Mouse (Mus musculus) gastrocnemius, adult 18-20 months (tissue): ENCODE measurements around the gene Styk1. TPM values are rescaled to one million over a fixed set of nuclear protein-coding genes. Genes with fewer than 3 reads are reported as not detected.

ENCODE experiments used
- DNase-seq: peaks from one replicate; pipeline ENCODE4 v3.0.0; 2021; ENCODE audit warnings: low spot score
- long read RNA-seq, 2 experiments: library from polyadenylated mRNA; stranded (forward); transcript quantifications; one replicate each; pipeline ENCODE4 v2.0.0; 2021
- total RNA-seq, 2 experiments: library from RNA; stranded (reverse); gene quantifications; 2 replicates each; pipeline ENCODE4 v1.2.3; 2021

Styk1 gene
- total RNA-seq, result under 1 TPM; 0.64 to 0.71 TPM
- long read RNA-seq, experiment 1, result 0 reads
- long read RNA-seq, experiment 2, result 0 reads

GRCm38 (mm10) chr6:131353352-131353919 is at the start of gene Styk1:
Gene Styk1, minus strand, starts transcription at chr6:131353597.
- peak; percentile 64 for DNase-seq

DNA sequence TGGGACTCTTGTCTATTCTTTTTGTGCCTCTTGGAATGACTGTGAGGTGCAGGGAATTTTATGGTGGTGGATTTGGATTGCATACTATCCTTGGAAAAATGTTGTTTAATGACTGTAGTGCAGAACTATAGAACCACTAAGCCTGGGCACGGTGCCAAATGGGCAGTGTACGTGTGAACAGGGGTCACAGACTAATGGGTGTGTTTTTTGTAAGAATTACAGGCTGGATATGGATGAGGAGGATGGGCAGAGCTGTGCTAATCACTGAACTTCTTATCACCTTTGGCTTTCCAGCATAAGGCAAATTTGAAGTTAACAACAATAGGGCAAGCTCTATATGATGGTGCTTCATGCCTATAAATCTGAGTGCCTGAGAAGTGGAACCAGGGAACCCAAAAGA is 49.6 kb upstream of the Styk1 start:
- DNase-seq, result no peak

DNA sequence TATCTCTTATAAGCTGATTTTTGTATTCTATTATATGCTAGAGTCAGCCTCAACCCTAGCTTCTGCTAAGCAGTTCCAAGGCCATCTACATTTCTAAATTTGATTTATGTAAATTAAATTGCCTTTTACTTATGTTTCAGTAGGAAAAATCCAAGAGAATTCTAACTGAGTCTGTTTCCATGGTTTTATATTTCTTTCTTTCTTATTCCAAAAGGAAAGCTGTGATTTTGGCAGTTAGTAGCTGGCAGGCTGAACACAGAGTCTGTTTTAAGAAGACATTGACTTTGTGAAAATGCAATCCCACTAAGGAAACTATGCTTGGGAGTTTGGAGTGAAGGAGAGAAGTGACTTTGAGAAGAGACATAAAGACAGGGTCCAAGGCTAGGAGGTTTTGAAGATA is 49.2 kb upstream of the Styk1 start:
- DNase-seq, result no peak

GRCm38 (mm10) chr6:131401259-131401658 is 47.9 kb upstream of the Styk1 start:
- DNase-seq, result no peak

GRCm38 (mm10) chr6:131396650-131397049 is 43.3 kb upstream of the Styk1 start:
- no peak for DNase-seq

- DNase-seq, result no peak
These were observed 40.7 kb upstream of the Styk1 start for GRCm38 (mm10) chr6:131393873-131394660.

DNA sequence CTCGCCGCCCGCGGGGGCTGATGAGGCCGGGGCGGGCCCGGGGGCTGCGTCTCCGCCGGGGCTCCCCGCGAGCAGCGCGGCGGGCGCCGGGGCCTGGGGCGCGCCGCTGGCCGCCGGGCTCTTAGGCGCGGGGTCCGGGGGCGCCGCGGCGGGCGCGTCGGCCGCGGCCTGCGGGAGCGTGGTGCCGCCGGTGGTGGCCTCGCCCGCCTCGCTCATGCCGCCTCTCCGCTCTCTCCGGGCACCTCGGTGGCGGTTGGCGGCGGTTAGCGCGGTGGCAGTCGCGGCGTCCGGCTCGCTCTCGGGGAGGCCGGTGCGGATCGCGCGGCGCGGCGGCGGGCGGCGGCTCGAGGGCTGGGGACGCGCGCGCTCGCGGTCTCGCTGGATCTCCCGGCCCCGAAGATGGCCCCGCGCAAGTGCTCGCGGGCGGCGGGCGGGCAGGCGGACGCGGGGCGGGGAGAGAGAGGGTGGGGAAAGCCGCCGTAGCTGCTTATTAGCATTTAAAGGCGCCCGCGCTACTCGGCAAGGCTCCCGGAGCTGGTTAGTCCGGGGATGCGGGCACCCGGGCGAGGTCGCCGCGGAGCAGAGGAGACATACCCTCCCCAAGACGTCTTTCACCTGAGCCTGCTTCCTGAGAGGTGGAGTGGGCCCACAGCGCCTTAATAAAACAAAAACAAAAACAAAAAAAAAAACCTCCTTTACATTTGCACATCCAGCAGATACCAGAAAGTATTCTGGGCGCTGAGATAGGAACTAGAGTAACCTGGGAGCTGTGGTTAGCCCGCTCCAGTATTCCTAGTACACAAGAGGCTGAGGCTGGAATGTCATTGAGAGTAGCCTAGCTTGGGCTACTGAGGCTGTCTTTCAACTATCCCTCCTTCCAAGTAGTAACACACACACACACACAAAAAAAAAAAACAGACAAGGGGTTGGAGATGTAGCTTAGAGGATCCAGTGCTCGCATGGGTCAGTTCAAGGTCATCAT is 34.9 kb upstream of the Styk1 start, which contains the start of gene Ybx3:
Ybx3 (minus strand) TSS at position 437 of the 982 bp plus-strand sequence.
- peak; percentile 87 for DNase-seq

DNA sequence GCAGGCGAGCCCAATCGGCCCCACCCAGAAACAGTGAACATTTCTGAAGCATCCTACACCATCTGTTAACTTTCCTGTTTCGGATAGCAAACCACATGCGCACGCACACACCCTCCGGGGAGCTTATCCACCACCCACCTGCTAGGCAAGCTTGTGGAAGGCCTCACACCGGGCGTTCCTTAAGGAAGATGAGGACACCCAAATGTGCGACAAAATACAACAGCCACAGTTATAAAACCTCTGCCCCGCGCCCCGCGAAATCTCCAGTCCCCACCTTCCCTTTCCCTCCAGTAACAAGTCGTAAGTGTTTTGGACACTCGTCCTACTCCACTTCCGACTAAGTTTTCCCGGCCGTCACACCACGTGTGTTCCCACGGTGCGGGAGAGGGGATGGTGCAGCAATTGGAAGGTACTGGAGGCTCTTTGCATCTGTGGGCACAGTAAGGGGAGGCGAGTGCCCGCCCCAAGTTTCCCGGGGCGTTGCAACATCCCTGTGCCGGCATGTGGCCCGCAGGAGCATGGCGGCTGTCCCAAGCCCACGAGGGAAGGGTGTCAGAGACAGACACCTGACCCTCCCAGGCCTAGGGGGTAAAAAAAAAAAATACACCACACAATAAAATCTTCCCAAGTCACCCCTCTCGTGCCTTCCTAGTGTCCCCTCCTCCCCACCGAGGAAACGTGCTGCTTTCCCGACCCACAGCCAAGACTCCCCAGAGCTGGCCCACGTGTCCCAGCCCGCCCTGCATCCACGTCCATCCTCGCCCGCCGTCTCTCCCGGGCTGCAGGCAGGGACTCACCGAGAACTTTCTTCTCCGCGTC is 34.0 kb upstream of the Styk1 start:
- peak; percentile 89 for DNase-seq

DNA sequence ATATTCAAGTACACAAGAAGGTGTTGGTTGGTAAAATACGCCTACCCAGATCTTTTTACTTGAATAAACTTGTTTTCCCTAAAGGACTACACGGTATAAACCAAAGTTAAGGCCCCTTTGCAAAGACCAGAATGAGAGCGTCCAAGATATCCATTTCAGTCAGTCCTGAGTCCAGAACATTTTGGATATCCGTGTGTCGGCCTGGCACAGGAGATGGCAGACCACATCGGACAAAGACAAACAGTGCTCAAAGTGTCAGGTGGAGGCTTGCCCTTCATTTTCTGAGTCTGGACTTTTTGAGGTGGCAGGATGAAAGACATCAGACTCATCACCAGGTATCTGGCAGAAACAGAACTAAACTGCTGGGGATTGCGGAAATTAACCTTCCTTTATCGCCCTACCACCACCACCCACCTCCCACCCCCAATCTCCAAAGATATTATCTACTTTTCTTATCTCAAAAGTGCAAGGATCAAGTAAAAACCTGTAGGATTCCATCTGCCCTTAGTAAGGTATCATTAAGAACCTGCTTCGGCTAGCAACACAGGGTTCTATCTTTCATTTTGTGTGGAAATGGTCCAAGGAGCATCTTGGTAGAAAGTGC is 33.1 kb upstream of the Styk1 start:
- DNase-seq, result peak; percentile 71

DNA sequence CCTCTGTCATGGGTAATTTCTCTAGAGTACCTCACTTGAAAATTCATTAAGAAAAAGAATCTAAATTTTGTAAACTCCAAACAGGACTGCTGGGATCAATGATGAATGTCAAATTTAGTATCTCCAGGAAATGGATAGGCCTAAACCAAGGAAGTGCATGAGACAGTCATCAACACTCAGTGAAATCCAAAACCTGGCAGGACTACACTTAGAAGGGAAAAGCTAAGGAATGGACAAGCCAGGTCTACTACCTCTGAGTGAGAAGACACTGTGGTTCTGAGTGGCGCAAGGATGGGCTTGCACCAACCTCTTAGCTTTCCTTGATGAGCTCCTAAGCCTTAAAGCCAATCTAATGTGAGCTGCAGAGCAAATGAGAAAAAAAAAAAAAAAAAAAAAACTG is 32.1 kb upstream of the Styk1 start:
- DNase-seq, result peak; percentile 66

GRCm38 (mm10) chr6:131383713-131384330 is 30.4 kb upstream of the Styk1 start:
- DNase-seq, result peak; percentile 80

DNA sequence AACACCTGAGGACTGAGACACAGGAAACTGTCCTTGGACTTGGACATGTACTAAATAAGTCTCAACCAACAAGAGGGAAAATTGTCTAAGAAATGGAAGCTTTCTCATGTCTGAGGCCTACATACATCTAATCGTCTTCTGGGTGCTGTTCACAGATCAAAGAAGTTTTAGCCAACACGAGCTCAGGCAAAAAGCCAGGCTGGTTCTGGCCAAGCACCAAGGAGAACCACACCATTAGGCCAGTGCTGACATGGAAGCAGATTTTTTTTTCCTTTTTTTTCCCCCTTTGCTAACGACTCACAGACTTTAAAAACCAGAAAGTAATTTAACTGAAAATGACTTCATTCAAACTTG is 29.6 kb upstream of the Styk1 start:
- peak; percentile 73 for DNase-seq

- DNase-seq, result peak; percentile 86
These were observed 29.0 kb upstream of the Styk1 start for GRCm38 (mm10) chr6:131382232-131382983.

- DNase-seq, result no peak
These were observed 25.5 kb upstream of the Styk1 start for GRCm38 (mm10) chr6:131378858-131379428.

GRCm38 (mm10) chr6:131377378-131377777 is 24.0 kb upstream of the Styk1 start:
- no peak for DNase-seq

GRCm38 (mm10) chr6:131374594-131375340 is 21.4 kb upstream of the Styk1 start:
- peak; percentile 79 for DNase-seq

DNA sequence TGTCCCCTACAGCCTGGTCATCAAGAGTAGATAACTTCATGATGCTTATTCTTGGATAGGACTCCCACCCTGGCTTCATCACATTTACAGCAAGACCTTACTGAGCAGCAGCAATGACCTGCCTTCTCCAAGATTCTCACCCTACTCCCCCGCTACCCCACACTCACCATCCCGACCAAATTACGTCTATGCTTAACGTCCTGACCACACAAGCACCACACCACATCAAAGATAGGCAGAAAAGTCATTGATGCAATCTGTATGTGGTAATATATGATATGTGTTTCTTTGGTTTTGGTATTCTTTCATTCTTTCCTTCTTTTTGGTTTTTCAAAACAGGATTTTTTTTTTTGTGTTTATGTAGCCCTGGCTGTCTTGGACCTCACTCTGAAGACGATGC is 19.8 kb upstream of the Styk1 start:
- DNase-seq, result no peak

DNA sequence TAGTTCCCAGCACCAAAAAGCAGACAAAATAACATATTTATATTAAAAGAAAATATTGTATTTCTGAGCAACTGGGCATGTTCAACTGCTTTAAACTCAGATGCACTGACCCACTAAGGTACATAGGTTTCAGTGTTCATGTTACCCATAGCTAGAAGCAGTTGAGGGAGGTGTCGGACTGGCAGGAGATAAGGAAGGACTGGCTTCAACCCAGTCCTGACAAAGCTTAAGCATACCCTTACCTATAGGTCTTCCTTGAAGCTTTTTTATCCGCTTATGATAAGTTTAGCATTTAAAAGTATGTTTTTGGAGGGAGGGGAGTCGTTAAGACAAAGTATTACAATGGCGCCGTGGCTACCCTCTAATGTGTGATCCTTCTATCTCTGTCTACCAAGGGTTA is 17.4 kb upstream of the Styk1 start:
- DNase-seq, result no peak
